Mouse (Mus musculus) gastrocnemius, adult 8-10 months (tissue): ENCODE data around the gene Tnfsf12. TPM values are rescaled to one million over a fixed set of nuclear protein-coding genes. Genes with fewer than 3 reads are reported as not detected.
"Not testable (repeated sequence)": the region's sequence is repeated elsewhere in the genome, so short reads cannot be mapped to it uniquely, and the experiment has no call there.

Experiments
- DNase-seq, 2 experiments: peaks; one replicate each; pipeline ENCODE4 v3.0.0; 2022; ENCODE audit warnings: low spot score in 2 of 2
- total RNA-seq, 4 experiments: library from RNA; stranded (reverse); gene quantifications; 2 replicates each; pipeline ENCODE4 v1.2.4; 2022

Gene Tnfsf12
- total RNA-seq, 4 experiments from 2014 or later: 6.0 to 9.0 (median 7.1) TPM

DNA sequence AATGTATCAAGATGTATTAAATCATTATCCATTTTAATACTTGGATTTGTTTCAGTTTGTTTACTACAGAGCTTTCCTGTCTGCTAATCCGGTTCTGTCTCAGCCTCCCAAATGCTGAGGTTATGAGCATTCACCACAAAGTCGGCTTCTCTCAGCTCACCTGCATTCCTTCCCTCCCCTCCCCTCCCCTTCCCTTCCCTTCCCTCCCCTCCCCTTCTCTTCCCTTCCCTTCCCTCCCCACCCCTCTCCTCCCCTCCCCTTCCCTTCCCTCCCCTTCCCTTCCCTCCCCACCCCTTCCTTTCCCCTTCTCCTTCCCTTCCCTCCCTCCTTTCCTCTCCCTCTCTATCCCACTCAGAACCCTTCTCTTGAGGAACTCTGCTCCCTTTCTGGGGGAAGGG, 9.0 kb upstream of the Tnfsf12 start:
- no peak for DNase-seq

DNA sequence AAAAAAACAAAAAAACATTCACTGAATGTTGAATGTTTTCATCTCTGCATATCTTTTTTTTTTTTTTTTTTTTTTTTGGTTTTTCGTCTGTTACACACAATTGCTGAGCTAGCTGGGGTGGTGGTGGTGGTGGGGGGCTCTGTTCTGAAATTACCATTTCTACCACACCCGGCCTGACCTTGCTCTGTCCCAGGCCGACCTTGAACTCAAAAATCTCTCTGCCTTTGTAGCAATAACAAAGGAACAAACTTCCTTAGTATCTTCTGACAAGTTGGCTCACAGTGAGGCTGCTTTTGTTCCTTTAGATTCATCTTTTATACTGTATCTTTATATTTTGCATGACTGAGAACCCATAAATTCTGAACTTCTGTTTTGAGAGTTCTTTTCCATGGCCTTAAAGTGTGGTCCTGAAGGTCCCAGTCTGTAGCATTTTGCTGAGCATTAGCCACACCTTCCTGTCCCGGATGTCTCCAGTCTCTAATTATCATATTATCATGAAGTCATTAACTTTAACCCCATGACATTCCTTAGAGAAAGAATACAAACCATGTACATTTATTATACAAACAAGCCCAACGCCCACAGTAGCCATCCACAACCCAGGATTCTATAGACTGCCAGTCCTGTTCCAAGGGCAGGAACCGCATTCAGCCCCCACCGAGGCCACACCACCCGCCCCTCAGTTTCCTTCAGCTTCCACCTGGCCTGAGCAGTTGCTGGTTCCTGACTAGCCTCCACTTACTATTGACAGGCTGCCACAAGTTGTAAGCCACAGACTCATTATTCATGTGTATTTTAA, 8.4 kb upstream of the Tnfsf12 start:
- no peak for DNase-seq

DNA sequence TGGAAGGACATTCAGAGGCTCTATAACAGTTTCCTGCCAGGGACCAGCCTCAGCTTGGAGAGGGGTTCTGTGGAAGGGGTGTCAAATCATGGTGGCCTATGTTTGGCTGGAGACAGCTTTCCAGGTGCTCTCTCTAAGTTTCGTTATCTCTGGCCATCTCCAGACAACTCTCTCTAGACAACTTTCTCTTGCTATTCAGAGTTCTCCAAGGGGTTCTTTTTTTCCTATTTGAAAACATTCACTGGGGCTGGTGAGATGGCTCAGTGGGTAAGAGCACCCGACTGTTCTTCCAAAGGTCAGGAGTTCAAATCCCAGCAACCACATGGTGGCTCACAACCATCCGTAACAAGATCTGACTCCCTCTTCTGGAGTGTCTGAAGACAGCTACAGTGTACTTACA, 7.7 kb upstream of the Tnfsf12 start:
- DNase-seq: not testable (repeated sequence)

DNA sequence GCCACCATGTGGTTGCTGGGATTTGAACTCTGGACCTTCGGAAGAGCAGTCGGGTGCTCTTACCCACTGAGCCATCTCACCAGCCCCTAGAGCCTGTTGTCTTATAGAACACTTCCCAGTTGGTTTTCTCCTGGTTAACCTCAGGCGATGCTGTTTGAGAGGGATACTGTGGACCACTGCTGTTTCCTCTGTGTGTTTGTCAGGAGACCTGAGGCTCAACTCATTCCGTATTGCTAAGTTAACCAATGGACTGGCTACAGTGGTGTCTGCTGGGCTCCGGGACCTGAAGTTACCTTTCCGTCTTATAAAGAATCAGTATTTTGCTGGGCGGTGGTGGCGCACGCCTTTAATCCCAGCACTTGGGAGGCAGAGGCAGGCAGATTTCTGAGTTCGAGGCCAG, 7.2 kb upstream of the Tnfsf12 start:
- DNase-seq: not testable (repeated sequence)

DNA sequence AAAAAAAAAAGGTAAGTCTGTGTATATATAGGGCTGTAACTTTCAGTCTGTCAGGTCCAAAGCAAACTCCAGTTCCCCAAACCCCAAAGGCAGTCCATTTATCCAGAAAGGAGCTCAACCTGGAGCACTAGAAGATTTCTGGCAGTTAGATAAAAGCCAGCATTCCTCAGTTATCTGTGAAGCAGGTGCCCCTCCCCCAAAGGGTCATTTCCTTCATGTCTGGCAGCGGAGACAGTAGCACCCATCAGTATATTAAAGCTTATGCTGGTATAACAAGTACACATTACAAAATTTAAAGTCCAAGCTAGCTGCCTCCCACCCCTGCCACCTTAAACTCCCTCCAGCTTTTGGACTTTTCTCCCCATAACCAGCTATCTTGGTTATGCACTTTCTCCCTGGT, 3.9 kb upstream of the Tnfsf12 start:
- no peak for DNase-seq

DNA sequence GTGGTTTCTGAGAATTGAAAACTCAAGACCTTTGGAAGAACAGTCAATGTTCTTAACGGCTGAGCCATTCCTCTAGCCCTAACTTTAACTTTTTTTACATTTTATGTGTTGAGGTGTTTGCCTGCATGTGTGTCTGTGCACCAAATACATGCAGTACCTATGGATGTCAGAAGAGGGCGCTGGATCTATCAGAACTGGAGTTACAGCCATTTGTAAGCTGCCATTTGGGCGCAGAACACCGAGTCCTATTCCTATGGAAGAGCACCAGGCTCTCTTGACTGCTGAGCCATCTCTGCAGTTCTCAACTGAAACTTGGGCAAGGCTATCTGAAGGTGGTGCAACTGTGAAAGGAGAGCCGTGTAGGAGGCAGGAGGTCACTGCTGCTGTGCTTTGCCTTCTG, 2.9 kb upstream of the Tnfsf12 start:
- no peak for DNase-seq

DNA sequence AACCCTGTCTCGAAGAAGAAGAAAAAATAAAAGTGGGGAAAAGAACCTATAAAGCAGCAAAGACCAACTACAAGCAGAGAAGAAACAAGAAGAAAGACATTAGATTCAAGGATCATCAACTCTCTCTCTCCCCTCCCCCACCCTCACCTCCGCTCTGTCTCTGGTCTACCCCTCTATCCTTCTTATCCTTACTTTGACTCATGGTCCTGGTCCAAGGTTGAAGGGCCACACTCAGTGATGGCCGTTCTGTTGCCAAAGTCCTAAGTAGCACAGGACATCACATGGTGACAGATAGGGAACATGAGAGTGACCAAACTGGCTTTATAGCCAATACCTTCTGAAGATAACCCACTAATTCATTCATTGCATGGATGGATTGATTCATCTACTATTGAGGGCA, 1.7 kb upstream of the Tnfsf12 start:
- no peak for DNase-seq

DNA sequence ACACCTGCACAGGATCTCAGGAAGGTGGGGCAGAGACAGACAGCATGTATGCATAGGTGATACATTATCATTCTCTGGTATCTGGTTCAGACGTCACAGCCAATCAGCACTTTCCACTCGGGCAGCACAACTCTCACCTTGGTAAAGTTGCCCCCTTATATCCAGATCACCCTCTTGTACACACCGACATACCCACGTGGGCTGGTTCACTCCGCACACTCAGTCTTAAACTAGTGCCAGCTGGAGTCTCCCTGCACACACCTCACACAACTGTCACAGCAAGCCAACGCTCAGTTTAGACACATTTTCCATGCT, 646 bp downstream of the Tnfsf12 start:
- DNase-seq: no peak

DNA sequence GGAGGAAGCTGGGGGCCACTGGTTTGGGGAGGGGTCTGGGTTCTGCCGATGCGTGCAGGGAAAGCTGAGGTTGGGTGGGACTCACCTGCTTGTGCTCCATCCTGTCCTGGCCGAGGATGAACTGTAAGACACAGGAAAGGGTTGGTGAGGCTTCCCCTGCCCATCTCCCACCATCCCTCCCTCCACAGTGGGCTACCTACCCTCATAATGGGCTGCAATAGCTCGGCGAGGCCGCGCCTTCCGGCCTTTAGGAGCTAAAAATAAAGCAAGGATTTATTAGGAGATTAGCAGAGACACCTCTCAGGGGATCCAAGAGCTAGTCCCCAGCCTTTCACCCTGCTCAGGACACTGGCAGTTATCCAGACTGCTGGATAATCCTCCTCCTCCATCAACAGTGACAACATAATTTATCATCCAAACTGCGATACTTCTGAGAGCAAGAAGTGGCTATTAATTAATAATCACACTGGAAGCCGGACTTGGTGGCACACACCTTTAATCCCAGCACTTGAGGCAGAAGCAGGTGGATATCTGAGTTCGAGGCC, 2.2 kb downstream of the Tnfsf12 start:
- DNase-seq: no peak

DNA sequence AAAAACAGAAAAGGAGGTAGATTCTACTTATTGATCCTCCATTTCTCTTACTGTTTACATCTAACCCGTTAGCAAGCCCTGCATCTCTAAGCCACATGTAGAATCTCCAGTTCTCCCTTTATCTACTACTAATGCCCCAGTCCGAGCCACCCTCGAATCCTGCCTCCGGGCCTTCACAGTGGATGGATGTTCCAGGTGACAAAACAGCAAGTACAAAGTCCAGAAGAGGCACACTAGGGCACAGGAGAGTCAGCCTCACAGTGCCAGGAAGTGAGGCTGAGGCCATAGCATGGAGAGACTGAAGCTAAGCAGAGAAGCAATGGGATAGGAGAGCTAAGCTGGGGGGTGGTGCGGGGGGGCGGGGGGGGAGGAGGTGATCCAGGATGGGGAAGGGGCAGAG, 2.8 kb downstream of the Tnfsf12 start:
- no peak for DNase-seq

DNA sequence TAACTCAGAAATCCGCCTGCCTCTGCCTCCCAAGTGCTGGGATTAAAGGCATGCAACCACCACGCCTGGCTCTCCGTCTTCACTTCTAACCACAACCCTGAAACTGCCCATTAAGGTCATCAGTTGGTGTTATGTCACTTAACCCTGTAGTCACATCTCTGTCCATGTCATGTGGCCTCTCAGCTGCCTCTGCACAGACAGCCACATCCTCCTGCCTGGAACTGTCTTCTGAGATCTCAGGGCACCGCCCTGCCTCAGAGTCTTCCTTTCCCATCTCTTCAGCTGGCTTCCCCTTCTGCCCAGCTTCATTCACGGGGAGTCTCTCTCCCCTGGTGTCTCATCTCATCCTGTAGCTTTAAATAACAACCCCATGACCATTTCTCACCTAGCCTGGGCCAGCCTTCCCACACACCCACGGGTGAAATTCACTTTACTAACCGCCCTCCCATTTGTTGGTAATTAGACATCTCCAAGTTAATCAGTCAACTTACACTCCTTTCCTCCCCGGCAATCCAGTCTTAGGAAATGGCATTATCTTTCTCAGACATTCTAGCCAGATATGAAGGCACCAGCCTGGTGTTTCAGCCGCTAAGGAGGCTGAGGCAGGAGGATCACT, 3.3 kb downstream of the Tnfsf12 start:
- no peak for DNase-seq

DNA sequence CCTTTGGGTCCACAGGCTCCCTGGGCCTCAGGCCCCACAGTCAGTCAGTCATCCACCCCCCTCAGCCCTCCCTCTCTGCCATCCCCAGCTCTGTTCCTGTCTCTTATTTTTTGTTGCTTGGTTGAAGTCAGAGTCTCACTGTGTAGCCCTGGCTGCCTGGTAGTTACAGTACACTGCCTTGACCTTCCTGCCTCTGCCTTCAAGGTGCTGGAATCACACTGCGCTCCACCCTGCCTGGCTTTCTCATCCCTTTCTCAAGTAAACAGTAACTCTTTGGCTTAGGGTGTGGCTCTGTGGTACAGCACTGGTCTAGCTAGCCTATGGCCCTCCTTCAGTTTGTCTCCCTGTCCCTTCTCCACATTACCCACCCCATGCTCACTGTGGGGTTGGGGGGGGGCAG, 5.8 kb downstream of the Tnfsf12 start:
- no peak for DNase-seq

DNA sequence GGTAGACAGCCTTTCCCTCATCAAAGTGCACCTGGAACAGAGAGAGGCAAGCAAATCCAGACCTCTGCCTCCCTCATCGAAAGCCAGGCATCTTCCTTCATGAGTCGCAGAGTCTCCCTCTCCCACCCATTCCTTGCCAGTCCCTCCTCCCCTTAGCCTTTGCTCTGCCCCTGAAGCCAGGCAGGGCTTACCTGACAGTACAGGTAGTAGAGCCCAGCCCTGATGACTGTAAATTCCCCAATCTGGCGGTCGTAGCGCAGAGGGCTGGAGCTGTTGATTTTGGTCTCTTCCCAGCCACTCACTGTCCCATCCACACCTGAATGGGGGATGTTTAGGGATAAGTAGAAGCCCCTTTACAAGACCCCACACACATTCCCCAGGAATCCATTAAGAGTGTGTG, 8.6 kb downstream of the Tnfsf12 start:
- DNase-seq: no peak

DNA sequence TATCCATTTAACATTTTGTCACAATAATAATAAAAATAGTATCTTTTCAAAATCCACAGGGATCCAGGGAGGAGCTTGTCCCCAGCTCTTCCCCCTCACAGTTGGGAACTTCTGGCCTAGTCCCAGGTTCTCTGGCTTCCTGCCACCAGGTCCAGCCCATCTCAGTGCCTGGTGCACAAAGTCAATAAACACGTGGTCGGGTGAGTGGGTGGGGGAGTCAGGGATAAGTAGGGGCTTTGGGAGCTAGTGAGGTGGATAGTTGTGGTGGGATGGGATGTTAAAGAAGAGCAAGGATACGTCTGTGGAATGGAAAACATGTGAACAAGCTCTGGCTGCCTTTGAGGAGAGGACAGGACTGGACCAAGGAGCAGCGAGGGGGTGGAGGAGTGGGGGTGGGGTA, 9.3 kb downstream of the Tnfsf12 start:
- peak; percentile 67 to 80 for DNase-seq

DNA sequence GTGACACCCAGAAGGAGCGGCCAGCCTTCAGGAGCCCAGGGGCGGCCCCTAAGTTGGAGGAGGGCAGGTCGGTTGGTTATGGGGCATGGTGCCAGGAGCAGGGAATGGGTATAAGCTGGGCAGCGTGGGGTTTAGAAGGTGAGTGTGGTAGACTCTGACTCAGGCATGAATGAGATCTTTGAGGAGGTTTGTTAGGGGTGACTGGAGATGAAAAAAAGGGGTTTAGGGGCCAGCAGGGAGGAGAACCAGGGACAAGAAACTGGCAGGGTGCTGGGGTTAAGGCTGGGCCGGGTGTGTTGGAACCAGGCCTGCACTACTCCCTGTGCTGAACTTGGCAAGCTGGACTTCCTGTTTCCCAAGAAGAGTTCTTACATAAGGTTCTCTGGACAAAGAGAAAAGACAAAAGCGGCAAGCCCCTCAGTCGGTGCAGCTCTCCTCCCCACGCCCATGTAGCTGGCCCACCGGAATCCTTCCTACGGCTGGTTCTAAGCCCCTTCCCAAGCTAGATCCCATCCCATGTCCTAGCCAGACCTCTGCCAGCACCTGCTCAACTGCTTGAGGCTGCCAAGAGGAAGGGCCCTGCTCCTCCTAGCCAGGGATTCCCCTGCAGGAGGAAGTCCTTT, 10.0 kb downstream of the Tnfsf12 start, which contains the start of gene Tnfsf13:
TSS of gene Tnfsf13 (minus strand) at position 259 of the 623 bp plus-strand sequence.
- peak; percentile 71 to 83 for DNase-seq

DNA sequence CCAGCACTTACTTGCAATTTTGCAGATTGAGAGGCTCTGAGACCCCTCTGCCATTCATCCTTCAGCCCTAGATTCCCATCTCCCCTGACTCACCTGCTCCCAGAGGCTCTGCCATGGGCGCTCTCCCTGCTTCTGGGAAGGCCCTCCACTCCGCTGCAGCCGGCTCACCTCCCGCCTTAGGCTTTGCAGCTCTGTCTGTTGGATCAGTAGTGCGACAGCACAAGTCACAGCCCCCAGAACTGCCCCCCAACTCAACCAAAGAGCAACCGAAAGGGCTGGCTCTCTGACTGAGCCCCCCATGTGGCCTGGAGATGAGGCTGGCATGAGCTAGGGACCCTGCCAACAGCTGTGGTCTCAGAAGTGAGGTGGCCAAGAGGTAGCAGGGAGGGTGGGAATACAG, 10.7 kb downstream of the Tnfsf12 start:
- DNase-seq: no peak

DNA sequence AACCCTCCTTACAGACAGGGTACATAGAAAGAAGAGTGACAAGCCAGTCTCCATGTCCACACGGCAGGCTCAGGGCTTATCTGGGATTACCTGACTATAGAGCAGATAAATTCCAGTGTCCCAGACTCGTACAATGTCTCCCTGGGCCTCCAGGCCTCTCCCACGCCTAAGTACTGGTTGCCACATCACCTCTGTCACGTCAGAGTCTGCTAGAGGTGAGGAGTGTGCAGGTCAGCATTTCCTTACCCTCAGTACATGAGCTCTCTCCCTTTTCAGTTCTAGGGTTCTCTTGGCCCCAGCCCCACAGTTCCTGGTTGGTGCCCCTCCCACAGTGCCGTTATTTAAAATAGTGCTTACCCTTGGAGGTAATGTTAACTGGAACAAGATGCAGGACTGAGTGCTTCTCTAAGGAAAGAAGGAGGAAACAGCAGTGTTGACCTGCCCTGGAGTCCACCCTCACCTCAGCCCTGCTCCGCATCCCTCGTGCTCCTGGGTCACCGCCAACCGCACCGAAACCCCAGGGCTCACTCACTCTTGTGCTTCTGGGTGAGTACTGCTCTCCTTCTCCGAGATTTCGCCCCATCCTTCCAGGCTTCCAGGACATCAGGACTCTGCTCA, 11.4 kb downstream of the Tnfsf12 start:
- DNase-seq: no peak

DNA sequence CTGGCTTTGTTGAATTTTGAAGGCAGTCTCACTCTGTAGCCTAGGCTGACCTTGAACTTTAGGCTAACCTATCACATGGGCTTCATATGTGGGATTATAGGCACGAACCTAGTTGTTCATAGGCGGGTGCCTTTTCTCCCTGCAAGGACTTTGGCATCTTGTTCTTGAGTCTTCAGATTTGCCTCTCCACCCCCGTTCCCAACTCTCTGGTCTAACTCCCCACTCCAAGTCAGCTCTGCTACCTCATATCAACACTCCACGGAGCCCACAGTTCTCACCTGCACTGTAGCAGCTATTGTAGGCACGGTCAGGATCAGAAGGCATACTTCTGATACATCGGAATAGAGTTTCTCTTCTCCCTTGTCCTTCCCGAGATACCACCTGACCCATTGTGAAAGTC, 12.1 kb downstream of the Tnfsf12 start:
- no peak for DNase-seq

DNA sequence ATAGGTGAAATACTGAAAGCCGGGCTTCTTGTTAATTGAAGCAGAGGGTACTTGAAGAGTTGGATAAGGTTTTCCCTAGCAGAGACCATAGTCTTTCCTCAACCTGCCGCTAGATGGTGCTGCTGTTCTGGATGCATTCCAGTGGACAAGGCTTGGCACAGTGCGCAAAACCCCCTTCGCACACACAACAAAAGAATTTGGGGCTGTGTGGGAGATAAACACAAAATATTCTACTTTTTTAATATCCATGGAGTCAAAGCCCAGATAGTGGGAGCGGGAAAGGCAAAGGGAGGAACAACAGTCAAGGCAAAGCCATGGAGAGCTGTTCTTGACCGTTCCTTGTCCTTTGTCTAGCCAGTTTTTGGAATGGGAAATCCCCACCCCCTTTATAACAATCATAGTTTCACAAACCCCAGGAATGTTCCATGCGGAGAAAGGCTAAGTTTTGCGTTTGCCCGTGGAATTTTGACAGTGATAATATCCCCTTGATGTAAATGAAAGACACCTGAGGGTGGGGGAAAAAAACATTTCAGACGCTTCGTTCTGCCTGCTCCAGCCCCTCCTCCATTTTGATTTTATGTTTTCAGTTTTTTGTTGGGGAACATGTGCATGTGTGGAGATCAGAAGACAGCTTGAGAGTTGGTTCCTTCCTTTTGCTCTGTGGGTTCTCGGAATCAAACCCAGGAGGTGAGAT, 12.7 kb downstream of the Tnfsf12 start:
- DNase-seq: peak; percentile 69 to 71

DNA sequence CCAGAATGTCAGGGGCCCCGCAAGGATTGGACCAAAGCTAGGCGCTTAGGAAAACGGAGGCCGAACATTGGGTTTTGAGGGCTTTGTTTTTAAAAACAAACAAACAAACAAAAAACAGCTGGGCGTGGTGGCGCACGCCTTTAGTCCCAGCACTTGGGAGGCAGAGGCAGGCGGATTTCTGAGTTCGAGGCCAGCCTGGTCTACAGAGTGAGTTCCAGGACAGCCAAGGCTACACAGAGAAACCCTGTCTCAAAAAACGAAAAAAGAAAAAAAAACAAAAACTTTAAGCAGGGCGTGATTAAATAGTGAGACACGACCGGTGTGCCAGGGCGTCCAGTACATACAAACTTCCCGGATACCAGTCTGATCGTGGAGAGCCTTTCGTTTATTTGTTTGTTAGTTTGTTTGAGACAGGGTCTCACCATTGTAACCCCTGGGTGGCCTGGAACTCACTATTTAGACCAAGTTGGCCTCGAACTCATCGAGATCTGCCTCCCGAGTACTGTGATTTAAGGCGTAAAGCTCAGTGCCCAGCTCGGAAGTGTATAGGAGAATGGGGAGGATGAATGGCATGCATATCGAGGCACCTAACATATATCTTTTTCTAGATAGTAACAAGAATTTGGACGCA, 13.3 kb downstream of the Tnfsf12 start:
- DNase-seq: no peak
